Mouse (Mus musculus): Measurements from ENCODE around the gene Tnni2. TPM values are rescaled to one million over a fixed set of nuclear protein-coding genes. Genes with fewer than 3 reads are reported as not detected.

The Tnni2 gene
- polyA plus RNA-seq, 1 experiment from 2014 or later, result 0.86 TPM

- 21% methylated on average over 6 of the region's 6 CpGs for WGBS
- DNase-seq, result no peak
- Histone ChIP-seq H3K9me3 (ENCODE audit: low read depth, low read length) (no peaks in the 10 kb centered on the region), H3K4me3 (ENCODE audit: low read depth, low read length) (peak overlapping the region; percentile 36), H3K27me3 (ENCODE audit: insufficient read depth, low read length) (no peaks in the 10 kb centered on the region), H3K9ac (peak overlapping the region; percentile 72), H3K4me2 (peak overlapping the region; percentile 61), H3K36me3 (ENCODE audit: insufficient read depth) (no peaks in the 10 kb centered on the region), H3K27ac (ENCODE audit: low read depth) (peak overlapping the region; percentile 97), H3K4me1 (ENCODE audit: insufficient read depth) (peaks cover 29% of the 10 kb centered on the region)
- ATAC-seq (ENCODE audit: insufficient read depth), result peak; percentile 13; the same call in 1 of the 2 replicates
- TF ChIP-seq CTCF (IDR thresholded peaks at IDR 0.05; ENCODE audit: low read depth), result no peak
These were observed 29.8 kb downstream of the Tnni2 start for GRCm38 (mm10) chr7:142471414-142471861.

GRCm38 (mm10) chr7:142471884-142472570 lies 30.4 kb downstream of the Tnni2 start:
- peak overlapping the region; percentile 97 for H3K27ac ChIP-seq (ENCODE audit: low read depth)
- H3K4me2 ChIP-seq, result peak overlapping the region; percentile 61
- no peaks in the 10 kb centered on the region for H3K9me3 ChIP-seq (ENCODE audit: low read depth, low read length)
- H3K4me3 ChIP-seq (ENCODE audit: low read depth, low read length), result peak overlapping the region; percentile 36
- WGBS, result 34% methylated on average over 15 of the region's 15 CpGs
- peak overlapping the region; percentile 72 for H3K9ac ChIP-seq
- H3K27me3 ChIP-seq (ENCODE audit: insufficient read depth, low read length), result no peaks in the 10 kb centered on the region
- ATAC-seq (ENCODE audit: insufficient read depth), result peak; percentile 15; the same call in 1 of the 2 replicates
- TF ChIP-seq CTCF (IDR thresholded peaks at IDR 0.05; ENCODE audit: low read depth), result no peak
- H3K36me3 ChIP-seq (ENCODE audit: insufficient read depth), result no peaks in the 10 kb centered on the region
- DNase-seq, result no peak
- H3K4me1 ChIP-seq (ENCODE audit: insufficient read depth), result peaks cover 29% of the 10 kb centered on the region

DNA sequence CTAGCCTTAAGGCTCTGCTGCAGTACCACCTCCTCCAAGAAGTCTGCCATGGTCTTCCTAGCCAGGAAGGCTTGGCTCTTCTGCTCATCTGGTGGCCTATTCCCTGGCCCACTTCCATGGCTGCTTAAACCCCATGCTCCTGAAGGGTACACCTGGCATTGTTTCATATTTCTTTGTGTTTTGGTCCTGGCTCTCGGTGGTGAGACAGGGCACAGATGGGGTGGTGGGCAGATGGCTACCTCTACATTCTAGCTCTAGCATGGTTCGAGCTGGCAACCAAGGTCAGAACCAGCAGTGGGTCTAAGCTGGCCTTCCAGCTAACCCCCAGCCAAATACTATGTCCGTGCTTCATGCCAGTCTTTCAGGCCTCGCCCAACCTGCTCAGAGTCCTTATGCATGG lies 31.3 kb downstream of the Tnni2 start:
- no peak for DNase-seq
- no peaks in the 10 kb centered on the region for H3K27me3 ChIP-seq (ENCODE audit: insufficient read depth, low read length)
- 86% methylated on average over 4 of the region's 4 CpGs for WGBS
- ATAC-seq (ENCODE audit: insufficient read depth), result no peak
- no peaks in the 10 kb centered on the region for H3K36me3 ChIP-seq (ENCODE audit: insufficient read depth)
- peak overlapping the region; percentile 61 for H3K4me2 ChIP-seq
- H3K27ac ChIP-seq (ENCODE audit: low read depth), result peak overlapping the region; percentile 97; the same call in 1 of the 2 replicates
- peak overlapping the region; percentile 36 for H3K4me3 ChIP-seq (ENCODE audit: low read depth, low read length)
- peaks cover 29% of the 10 kb centered on the region for H3K4me1 ChIP-seq (ENCODE audit: insufficient read depth)
- H3K9me3 ChIP-seq (ENCODE audit: low read depth, low read length), result no peaks in the 10 kb centered on the region
- TF ChIP-seq CTCF (IDR thresholded peaks at IDR 0.05; ENCODE audit: low read depth), result no peak
- peak overlapping the region; percentile 72 for H3K9ac ChIP-seq

DNA sequence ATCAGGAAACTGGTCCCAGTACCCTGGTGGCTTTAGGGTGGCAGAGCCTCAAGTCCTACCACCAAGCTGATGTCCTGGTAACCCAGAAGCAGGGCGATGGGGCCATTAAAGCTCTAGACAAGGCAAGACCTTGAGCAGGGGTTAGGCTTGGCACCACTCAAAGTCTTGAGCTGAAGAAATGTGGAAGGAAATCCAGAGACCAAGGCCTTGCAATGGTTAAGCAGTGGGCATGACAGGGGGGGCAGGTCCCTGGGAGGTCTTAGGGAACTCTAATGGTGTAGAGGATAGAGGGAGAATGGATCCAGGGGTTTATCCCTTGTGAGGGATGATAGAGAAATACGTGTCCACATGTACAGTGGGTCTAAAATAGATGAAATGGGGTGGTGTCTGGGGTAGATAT lies 31.9 kb downstream of the Tnni2 start:
- ATAC-seq (ENCODE audit: insufficient read depth) (no peak), DNase-seq (no peak)
- peaks cover 29% of the 10 kb centered on the region for H3K4me1 ChIP-seq (ENCODE audit: insufficient read depth)
- no peaks in the 10 kb centered on the region for H3K27me3 ChIP-seq (ENCODE audit: insufficient read depth, low read length)
- no peak for TF ChIP-seq CTCF (IDR thresholded peaks at IDR 0.05; ENCODE audit: low read depth)
- H3K4me2 ChIP-seq, result peak overlapping the region; percentile 61
- WGBS, result 84% methylated on average over 2 of the region's 2 CpGs
- H3K9me3 ChIP-seq (ENCODE audit: low read depth, low read length), result no peaks in the 10 kb centered on the region
- H3K4me3 ChIP-seq (ENCODE audit: low read depth, low read length), result peak overlapping the region; percentile 36
- peak overlapping the region; percentile 97 for H3K27ac ChIP-seq (ENCODE audit: low read depth)
- 0 out of 2 replicates have a peak, but pooled peaks cover under 1% of the 10 kb centered on the region for H3K36me3 ChIP-seq (ENCODE audit: insufficient read depth)
- H3K9ac ChIP-seq, result peak overlapping the region; percentile 33

DNA sequence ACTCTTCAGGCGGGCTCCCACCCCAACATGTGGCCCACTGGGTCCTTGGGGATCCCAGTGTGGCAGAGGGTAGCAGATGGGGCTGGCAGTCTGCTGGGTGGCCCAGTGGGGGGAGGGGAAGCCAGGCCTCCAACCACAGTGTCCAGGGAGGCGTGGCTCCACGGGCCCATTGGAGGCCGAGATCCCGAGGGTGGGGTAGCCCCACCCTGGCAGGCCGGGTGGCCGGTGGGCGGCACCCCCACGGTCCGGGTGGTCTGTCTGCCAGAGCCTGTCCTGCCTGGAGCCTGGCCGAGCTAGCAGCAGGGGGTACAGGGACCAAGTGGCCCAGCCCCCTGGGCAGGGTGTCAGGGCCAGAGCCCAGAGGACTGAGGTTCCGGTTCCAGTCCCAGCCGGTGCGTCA lies 33.2 kb downstream of the Tnni2 start:
- peak overlapping the region; percentile 36 for H3K4me3 ChIP-seq (ENCODE audit: low read depth, low read length)
- 0 out of 2 replicates have a peak, but pooled peaks cover 4% of the 10 kb centered on the region for H3K36me3 ChIP-seq (ENCODE audit: insufficient read depth)
- H3K9ac ChIP-seq, result peak overlapping the region; percentile 62
- TF ChIP-seq CTCF (IDR thresholded peaks at IDR 0.05; ENCODE audit: low read depth), result no peak
- H3K9me3 ChIP-seq (ENCODE audit: low read depth, low read length), result no peaks in the 10 kb centered on the region
- H3K27me3 ChIP-seq (ENCODE audit: insufficient read depth, low read length), result no peaks in the 10 kb centered on the region
- peaks cover 29% of the 10 kb centered on the region for H3K4me1 ChIP-seq (ENCODE audit: insufficient read depth)
- peak overlapping the region; percentile 97 for H3K27ac ChIP-seq (ENCODE audit: low read depth)
- ATAC-seq (ENCODE audit: insufficient read depth), result peak; percentile 26
- H3K4me2 ChIP-seq, result peak overlapping the region; percentile 61
- DNase-seq, result peak; percentile 68
- WGBS, result 54% methylated on average over 14 of the region's 14 CpGs

GRCm38 (mm10) chr7:142475641-142476040 lies 34.0 kb downstream of the Tnni2 start:
- no peak for ATAC-seq (ENCODE audit: insufficient read depth)
- Histone ChIP-seq H3K4me3 (ENCODE audit: low read depth, low read length) (peak overlapping the region; percentile 36), H3K9ac (peak overlapping the region; percentile 62)

DNA sequence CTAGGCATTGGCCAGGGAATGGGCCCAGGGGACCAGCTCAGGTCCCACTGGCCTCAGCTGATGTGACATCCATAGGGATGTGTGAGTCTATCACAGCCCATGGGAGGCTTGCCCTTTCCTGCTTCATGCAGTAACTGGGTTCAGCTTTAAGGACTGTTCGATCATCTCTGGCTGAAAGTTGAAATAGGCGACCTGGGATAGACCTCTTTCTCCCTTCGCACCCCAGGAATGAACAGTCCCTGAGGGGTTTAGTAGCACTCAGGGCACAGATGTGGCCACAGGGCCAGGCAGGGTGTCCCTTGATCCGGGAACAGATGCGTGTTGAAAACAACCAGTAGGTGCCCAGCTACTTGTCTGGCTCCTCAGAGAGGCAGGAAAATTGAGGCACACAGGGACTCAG lies 34.7 kb downstream of the Tnni2 start:
- Histone ChIP-seq H3K27ac (ENCODE audit: low read depth) (peak overlapping the region; percentile 97), H3K36me3 (ENCODE audit: insufficient read depth) (0 out of 2 replicates have a peak, but pooled peaks cover 4% of the 10 kb centered on the region), H3K27me3 (ENCODE audit: insufficient read depth, low read length) (no peaks in the 10 kb centered on the region), H3K4me2 (peak overlapping the region; percentile 61), H3K4me3 (ENCODE audit: low read depth, low read length) (peak overlapping the region; percentile 36), H3K9ac (peak overlapping the region; percentile 62), H3K4me1 (ENCODE audit: insufficient read depth) (peaks cover 31% of the 10 kb centered on the region), H3K9me3 (ENCODE audit: low read depth, low read length) (no peaks in the 10 kb centered on the region)
- WGBS, result 78% methylated on average over 5 of the region's 5 CpGs
- ATAC-seq (ENCODE audit: insufficient read depth) (no peak), DNase-seq (no peak)
- TF ChIP-seq CTCF (IDR thresholded peaks at IDR 0.05; ENCODE audit: low read depth), result no peak

More at GRCm38 (mm10) chr7:142475641-142476040, 34.0 kb downstream of the Tnni2 start:
- Histone ChIP-seq H3K27me3 (ENCODE audit: insufficient read depth, low read length) (no peaks in the 10 kb centered on the region), H3K4me2 (peak overlapping the region; percentile 61), H3K9me3 (ENCODE audit: low read depth, low read length) (no peaks in the 10 kb centered on the region), H3K4me1 (ENCODE audit: insufficient read depth) (peaks cover 30% of the 10 kb centered on the region), H3K27ac (ENCODE audit: low read depth) (peak overlapping the region; percentile 97), H3K36me3 (ENCODE audit: insufficient read depth) (0 out of 2 replicates have a peak, but pooled peaks cover 4% of the 10 kb centered on the region)
- no peak for TF ChIP-seq CTCF (IDR thresholded peaks at IDR 0.05; ENCODE audit: low read depth)
- WGBS, result 47% methylated on average over 7 of the region's 7 CpGs
- no peak for DNase-seq
